Comparison of ENCODE assay signal across 7 mouse cellular contexts in genomic region chr10:14018672-14019071, GRCm38 (mm10). TPM values are rescaled to one million over a fixed set of nuclear protein-coding genes. Genes with fewer than 3 reads are reported as not detected.
DNase-seq lines count a peak whose midpoint lies in the region; ATAC-seq lines count a peak whose summit lies in the region.

No protein-coding gene starts in this region.

- H3K9ac ChIP-seq in intestine, embryonic 14.5 days (ENCODE audit: low read length) = no peak overlapping the region
- H3K9ac ChIP-seq in intestine, embryonic 16.5 days (ENCODE audit: low read depth, low read length) = no peak overlapping the region
- no peak overlapping the region for H3K9ac ChIP-seq in hindbrain, embryonic 16.5 days (ENCODE audit: low read depth, low read length)

- WGBS in intestine, embryonic 14.5 days = 25% methylated on average over 7 of the region's 7 CpGs
- WGBS in intestine, embryonic 16.5 days = 42% methylated on average over 7 of the region's 7 CpGs
- 37% methylated on average over 7 of the region's 7 CpGs for WGBS in hindbrain, embryonic 16.5 days

- no peak overlapping the region for H3K27ac ChIP-seq in intestine, embryonic 14.5 days (ENCODE audit: low read depth)
- H3K27ac ChIP-seq in intestine, embryonic 16.5 days (ENCODE audit: low read length) = no peak overlapping the region
- H3K27ac ChIP-seq in hindbrain, embryonic 16.5 days (ENCODE audit: low read depth, low read length) = no peak overlapping the region

- 0 out of 2 replicates have a peak, but pooled peaks cover 4% of the 10 kb centered on the region for H3K4me1 ChIP-seq in intestine, embryonic 14.5 days (replicated peaks; ENCODE audit: control insufficient read depth, insufficient read depth, low read length)
- 0 out of 2 replicates have a peak, but pooled peaks cover 3% of the 10 kb centered on the region for H3K4me1 ChIP-seq in intestine, embryonic 16.5 days (ENCODE audit: control insufficient read depth, insufficient read depth, low read length)
- peaks cover 9% of the 10 kb centered on the region for H3K4me1 ChIP-seq in hindbrain, embryonic 16.5 days (ENCODE audit: control insufficient read depth, insufficient read depth, low read depth, low read length)

- no peaks in the 10 kb centered on the region for H3K27me3 ChIP-seq in intestine, embryonic 14.5 days (replicated peaks; ENCODE audit: control insufficient read depth, insufficient read depth, low read length)
- no peaks in the 10 kb centered on the region for H3K27me3 ChIP-seq in intestine, embryonic 16.5 days (replicated peaks; ENCODE audit: control insufficient read depth, insufficient read depth, low read length)
- no peaks in the 10 kb centered on the region for H3K27me3 ChIP-seq in hindbrain, embryonic 16.5 days (replicated peaks; ENCODE audit: control insufficient read depth, insufficient read depth, low read length)

- no peak overlapping the region for H3K4me3 ChIP-seq in intestine, embryonic 14.5 days (ENCODE audit: low read depth, low read length)
- H3K4me3 ChIP-seq in intestine, embryonic 16.5 days (ENCODE audit: low read length) = no peak overlapping the region
- no peak overlapping the region; the same call in 1 of the 2 replicates for H3K4me3 ChIP-seq in hindbrain, embryonic 16.5 days (ENCODE audit: low read length)

- no peak for DNase-seq in intestine, embryonic 14.5 days (ENCODE audit: low spot score)
- peak; percentile 43 for DNase-seq in thymus, postnatal 14 days
- DNase-seq in thymus, postnatal 10 days (ENCODE audit: low spot score in 2 of 2) = no peak
- DNase-seq in right cerebral cortex, adult 18-20 months = no peak

- H3K9me3 ChIP-seq in intestine, embryonic 14.5 days (ENCODE audit: control insufficient read depth, low read length) = no peaks in the 10 kb centered on the region
- H3K9me3 ChIP-seq in intestine, embryonic 16.5 days (ENCODE audit: control insufficient read depth, low read length) = no peaks in the 10 kb centered on the region
- no peaks in the 10 kb centered on the region for H3K9me3 ChIP-seq in hindbrain, embryonic 16.5 days (ENCODE audit: control insufficient read depth, low read length)

- H3K4me2 ChIP-seq in intestine, embryonic 14.5 days (ENCODE audit: low read length) = peak overlapping the region; percentile 39
- H3K4me2 ChIP-seq in intestine, embryonic 16.5 days (ENCODE audit: low read depth, low read length) = no peak overlapping the region
- H3K4me2 ChIP-seq in hindbrain, embryonic 16.5 days (ENCODE audit: low read length) = peak overlapping the region; percentile 57

- H3K36me3 ChIP-seq in intestine, embryonic 14.5 days (ENCODE audit: control insufficient read depth, insufficient read depth, low read length) = no peaks in the 10 kb centered on the region
- no peaks in the 10 kb centered on the region for H3K36me3 ChIP-seq in intestine, embryonic 16.5 days (ENCODE audit: control insufficient read depth, insufficient read depth, low read length)
- H3K36me3 ChIP-seq in hindbrain, embryonic 16.5 days (ENCODE audit: control insufficient read depth, insufficient read depth, low read length) = no peaks in the 10 kb centered on the region

- no peak for ATAC-seq in intestine, embryonic 14.5 days (replicated peaks; ENCODE audit: low FRiP score, low TSS enrichment, low read depth)
- no peak for ATAC-seq in intestine, embryonic 16.5 days
- no peak for ATAC-seq in hindbrain, embryonic 16.5 days
- ATAC-seq in activated CD4-positive, CD25-positive, alpha-beta regulatory T cell, adult 4 months = no peak

RNA-seq across cellular contexts. Expression of gene Hivep2, which starts 52.8 kb away (rescaled TPM):
- 7.1 and 7.2 TPM in 2 replicates for polyA plus RNA-seq in intestine, embryonic 14.5 days (2014; fragmentation: Nextera tagmentation; extraction: Ambion mirVana)
- 3.4 and 3.6 TPM in 2 replicates for polyA plus RNA-seq in intestine, embryonic 16.5 days (2015; fragmentation: Nextera tagmentation; extraction: Ambion mirVana)
- polyA plus RNA-seq in hindbrain, embryonic 16.5 days (2015; fragmentation: Nextera tagmentation; extraction: Ambion mirVana) = 10.6 and 12.5 TPM in 2 replicates
- 10 to 100 TPM; 21.7 to 27.0 TPM for polyA plus RNA-seq in activated CD4-positive, CD25-positive, alpha-beta regulatory T cell, adult 4 months (2017; shearing (Covaris generic))
